ENCODE assay signal across 19 mouse cellular contexts in the genomic region with DNA sequence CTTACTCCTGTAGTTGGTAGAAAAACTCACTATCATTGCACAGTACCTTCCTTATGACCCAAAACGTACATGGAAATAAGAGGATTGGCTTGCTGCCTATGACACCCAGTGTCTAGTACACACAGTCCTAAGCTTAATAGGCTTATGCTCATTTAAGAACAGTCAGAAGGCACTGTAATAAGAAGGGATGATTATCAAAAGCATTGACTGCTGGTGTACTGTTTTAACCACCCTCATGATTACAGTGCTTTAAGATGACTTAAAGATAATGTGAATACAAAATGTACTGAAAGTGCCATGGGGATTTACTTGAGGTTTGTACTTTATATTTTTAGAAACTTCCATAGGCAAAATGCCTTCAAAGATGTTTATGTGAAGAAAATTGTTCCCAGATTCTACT.
"Had no signal": no experiment of that assay in that cellular context is flagged by ENCODE, and none has a peak within 500 bp of the region (broad histone marks: within the 10 kb centered on the region; RNA-seq: fewer than 3 reads in every experiment).

No protein-coding gene starts in this region.

- ATAC-seq: hindbrain, embryonic 16.5 days; inflammation-experienced regulatory T-cells, adult 6 months; intestine, embryonic 15.5 days; intestine, postnatal 0 days; liver, embryonic 12.5 days had no signal

- DNase-seq: gastrocnemius, postnatal 14 days; gastrocnemius, postnatal 36 days; heart, adult 11 months; heart, adult 2 months; heart, postnatal 14 days; heart, postnatal 4 days; kidney, adult 18-20 months; kidney, adult 8-10 months; kidney, postnatal 10 days; kidney, postnatal 25 days; kidney, postnatal 4 days; layer of hippocampus, adult 9-11 months; layer of hippocampus, postnatal 36 days; left cerebral cortex, postnatal 4 days had no signal
